Mouse (Mus musculus) heart, adult 2 months (tissue): ENCODE measurements around the gene Dnaja3.

Experiments used
- CTCF ChIP-seq: fragments of 200-600 bp; IDR thresholded peaks from 2 replicates; pipeline ENCODE4 v1.8.1; 2022; ENCODE audit warnings: antibody characterized with exemption, mild to moderate bottlenecking, moderate library complexity
- EP300 ChIP-seq: fragments of 200-500 bp; IDR thresholded peaks from 2 replicates; pipeline ENCODE4 v1.6.1; 2011; ENCODE audit warnings: low read depth, low read length, control low read depth; ENCODE audit not compliant: insufficient read depth
- POLR2A ChIP-seq: fragments of 200-500 bp; IDR thresholded peaks from 2 replicates; pipeline ENCODE4 v1.6.1; 2011; ENCODE audit warnings: mild to moderate bottlenecking, low read depth, low read length, control low read depth; ENCODE audit not compliant: insufficient read depth

GRCm38 (mm10) chr16:4638891-4639390 lies 848 bp upstream of the Dnaja3 start:
- TF ChIP-seq CTCF (no peak), POLR2A (no peak), EP300 (no peak)
